Mouse (Mus musculus) monocyte, adult 2 months (primary cell): Measurements from ENCODE around the gene Clip2.
"Not testable (repeated sequence)": the region's sequence is repeated elsewhere in the genome, so short reads cannot be mapped to it uniquely, and the experiment has no call there.

ENCODE experiments used
- DNase-seq, 2 experiments: peaks; one replicate each; pipeline ENCODE4 v3.0.0; 2022; ENCODE audit warnings: low spot score in 2 of 2, low read depth in 1 of 2

Gene Clip2

GRCm38 (mm10) chr5:134491206-134491605 is 61.0 kb downstream of the Clip2 start:
- DNase-seq, result no peak

GRCm38 (mm10) chr5:134490465-134490864 is 61.8 kb downstream of the Clip2 start:
- no peak for DNase-seq

DNA sequence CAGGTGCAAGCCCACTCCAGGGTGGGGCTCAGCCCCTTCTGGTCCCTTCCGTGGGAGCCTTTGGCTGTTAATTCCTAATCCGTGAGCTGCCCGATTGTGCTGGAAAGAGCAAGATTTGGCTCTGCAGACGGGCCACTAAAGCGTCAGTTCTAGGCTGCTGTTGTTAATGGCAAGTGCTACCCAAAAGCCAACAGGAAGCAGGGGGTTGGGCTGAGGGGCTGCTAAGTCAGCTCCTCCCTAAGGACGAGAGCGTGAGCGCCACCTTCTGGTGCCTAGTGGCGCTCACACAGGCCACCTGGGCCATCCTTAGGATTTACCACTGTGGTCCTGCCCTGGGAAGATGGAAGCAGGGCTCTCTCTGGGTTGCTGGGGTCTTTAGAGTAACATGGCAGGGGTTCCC is 62.7 kb downstream of the Clip2 start:
- DNase-seq, result no peak

DNA sequence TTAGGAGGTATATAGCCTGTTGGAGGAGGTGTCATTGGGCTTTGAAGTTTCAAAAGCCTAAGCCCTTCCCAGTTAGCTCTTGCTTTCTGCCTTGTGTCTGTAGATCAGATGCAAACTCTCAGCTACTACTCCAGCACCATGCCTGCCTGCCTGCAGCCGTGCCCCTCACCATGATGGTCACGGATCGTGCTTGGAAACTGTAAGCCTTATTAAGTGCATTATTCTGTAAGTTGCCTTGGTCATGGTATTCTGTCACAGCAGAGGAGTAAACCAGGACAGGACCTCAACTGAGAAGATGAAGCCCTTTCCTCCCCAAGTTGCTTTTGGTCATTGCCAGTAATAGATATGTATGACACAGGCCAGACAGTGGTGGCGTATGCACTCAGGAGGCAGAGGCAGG is 63.6 kb downstream of the Clip2 start:
- DNase-seq, result no peak

GRCm38 (mm10) chr5:134488042-134488441 is 64.2 kb downstream of the Clip2 start:
- no peak for DNase-seq

- peak in 1 of 2 experiments; percentile 42 for DNase-seq
These were observed 66.2 kb downstream of the Clip2 start for GRCm38 (mm10) chr5:134485900-134486665.

DNA sequence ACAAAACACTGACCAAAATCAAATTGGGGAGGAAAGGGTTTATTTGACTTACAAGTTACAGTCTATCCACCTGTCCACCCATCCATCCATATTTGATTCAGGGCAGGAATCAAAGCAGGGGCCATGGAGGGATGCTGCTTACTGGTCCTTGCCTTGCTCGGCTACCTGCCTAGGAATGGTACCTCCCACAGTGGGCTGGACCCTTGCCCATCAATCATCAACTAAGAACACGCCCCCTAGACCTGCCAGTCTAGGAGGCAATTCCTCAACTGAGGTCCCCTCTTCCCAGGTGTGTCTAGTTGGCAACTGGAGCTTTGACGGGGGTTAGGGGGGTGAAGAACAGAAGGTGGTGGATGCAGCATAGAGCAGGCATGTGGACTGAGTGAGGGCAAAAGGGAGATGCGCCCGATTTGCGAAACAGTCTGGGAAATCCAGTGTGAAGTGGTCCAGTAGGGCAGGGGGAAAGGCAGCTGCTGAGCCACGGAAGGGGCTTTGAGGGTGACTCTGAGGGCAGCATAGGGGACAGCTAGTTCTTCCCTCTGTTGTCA is 67.0 kb downstream of the Clip2 start:
- no peak for DNase-seq

GRCm38 (mm10) chr5:134483291-134483690 is 68.9 kb downstream of the Clip2 start:
- DNase-seq, result no peak

GRCm38 (mm10) chr5:134482331-134482730 is 69.9 kb downstream of the Clip2 start:
- DNase-seq, result no peak

DNA sequence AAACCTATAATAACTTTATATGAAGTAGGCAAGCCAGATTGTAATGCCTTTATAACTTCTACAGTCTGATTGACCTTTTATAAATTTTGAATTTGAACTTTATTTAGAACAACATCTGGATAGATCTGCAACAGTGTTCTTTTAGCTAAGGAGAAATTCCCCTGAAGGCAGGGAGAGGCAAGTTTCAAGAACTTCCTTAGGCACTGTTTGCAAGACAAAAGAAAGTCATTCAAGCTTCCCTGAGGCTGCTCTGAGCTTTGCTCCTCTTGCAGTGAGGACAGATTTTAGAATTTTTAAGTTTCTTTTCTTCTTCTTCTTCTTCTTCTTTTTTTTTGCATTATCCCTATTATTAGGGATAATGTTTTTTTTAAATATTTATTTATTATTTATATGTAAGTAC is 73.3 kb downstream of the Clip2 start:
- not testable (repeated sequence) for DNase-seq

DNA sequence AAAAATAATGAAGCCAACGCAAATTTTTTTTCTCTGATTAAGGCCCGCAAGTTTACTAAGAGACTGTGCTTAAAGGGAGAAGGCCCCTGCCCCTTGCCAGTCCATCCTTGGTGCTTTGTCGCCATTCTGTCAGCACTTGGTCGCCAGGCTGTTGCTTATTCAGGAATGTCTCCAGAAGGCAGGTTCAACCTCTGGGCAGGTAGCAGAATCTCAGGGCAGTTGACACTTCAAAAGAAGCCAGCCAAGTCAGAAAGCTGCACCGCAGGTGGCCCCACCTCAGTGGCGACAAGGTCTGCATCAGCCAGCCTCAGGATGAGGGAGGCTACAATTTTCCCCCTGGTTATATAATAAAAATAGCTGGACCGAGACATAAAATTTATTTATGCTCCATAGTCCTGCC is 76.5 kb downstream of the Clip2 start:
- not testable (repeated sequence) for DNase-seq

GRCm38 (mm10) chr5:134475006-134475605 is 77.1 kb downstream of the Clip2 start:
- DNase-seq, result no peak

DNA sequence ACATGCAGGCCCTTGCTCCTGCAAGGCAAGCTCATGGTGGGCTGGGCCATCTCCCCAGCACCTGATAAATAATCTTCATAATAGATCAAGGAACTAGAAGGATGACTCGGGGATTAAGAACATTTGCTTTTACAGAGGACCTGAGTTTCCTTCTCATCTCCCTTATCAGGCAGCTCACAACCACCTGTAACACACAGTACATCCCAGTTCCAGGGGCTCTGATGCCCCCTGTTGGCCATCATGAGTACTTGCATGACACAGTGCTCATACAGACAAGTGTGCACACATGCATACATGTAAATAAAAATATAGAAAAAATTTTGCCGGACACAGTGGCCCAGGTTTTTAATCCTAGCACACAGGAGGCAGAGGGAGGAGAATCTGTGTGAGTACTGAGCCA is 78.3 kb downstream of the Clip2 start:
- DNase-seq, result no peak

- DNase-seq, result no peak
These were observed 81.6 kb downstream of the Clip2 start for GRCm38 (mm10) chr5:134470538-134471169.

- no peak for DNase-seq
These were observed 82.6 kb downstream of the Clip2 start for GRCm38 (mm10) chr5:134469559-134470150.

DNA sequence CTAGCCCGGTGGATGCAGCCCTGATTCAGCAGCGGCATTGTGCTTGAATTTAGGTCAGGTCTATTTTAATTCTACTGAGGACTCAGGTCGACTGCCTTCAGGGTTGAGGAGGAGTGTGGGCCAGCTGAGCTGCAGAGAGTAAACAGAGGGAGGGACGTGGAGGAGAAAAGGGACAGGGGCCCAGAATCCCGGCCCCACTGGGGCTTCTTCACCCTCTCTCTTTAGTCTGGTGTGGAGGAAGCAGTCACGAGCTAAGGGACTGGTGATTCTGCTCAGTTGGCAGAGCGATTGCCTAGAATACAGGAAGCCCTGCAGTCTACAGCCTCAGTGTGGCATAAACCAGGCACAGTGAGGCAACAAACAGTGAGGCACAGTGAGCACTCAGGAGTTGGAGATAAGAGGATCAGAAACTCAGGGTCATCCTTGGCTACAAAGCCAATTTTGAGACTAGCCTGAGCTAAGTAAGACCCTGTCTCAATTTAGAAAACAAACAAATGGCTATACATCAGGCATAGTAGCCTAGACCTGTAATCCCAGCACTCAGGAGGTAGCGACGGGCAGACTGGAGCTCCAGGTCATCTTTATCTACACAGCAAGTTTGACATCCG is 84.0 kb downstream of the Clip2 start:
- no peak for DNase-seq

- DNase-seq, result no peak
These were observed 85.1 kb downstream of the Clip2 start for GRCm38 (mm10) chr5:134467030-134467549.

- no peak for DNase-seq
These were observed 85.8 kb downstream of the Clip2 start for GRCm38 (mm10) chr5:134466296-134467029.

DNA sequence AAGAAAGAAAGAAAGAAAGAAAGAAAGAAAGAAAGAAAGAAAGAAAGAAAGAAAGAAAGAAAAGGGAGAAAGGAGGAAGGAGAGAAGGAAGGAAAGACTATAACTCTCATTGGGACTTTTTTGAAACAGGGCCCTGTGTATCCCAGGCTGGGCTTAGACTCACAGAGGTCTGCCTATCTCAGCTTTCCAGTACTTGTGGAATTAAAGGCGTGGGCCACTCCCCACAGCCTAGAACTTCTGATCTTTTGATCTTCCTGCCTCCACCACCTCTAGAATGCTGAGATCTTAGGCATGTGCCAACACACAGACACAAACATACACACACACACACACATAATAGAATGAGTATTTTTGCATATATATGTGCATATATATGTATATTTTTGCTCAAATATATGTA is 87.0 kb downstream of the Clip2 start:
- no peak for DNase-seq

DNA sequence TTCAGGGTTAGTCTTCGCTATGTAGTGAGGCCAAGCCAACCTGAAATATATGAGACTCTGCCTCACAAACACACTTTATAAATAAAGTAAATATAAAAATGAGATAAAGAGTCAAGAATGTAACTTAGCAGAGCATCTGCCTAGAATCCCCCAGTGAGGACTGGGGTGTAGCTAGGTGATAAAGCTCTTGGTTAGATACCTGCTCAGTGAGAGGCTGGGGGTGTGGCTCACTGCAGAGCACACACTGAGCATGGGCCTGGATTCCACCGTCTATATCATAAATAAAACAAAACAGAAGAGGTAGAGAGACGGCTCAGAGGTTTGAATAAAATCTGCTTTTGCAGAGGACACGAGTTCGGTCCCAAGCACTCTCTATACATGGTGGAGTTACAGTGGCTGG is 88.0 kb downstream of the Clip2 start:
- no peak for DNase-seq
